In genomic region chr14:77670945-77671344, GRCm38 (mm10) we compare ENCODE assay signal across 12 mouse cellular contexts.
DNase-seq lines count a peak whose midpoint lies in the region; ATAC-seq and TF ChIP-seq lines count a peak whose summit lies in the region.
"Had no signal": no experiment of that assay in that cellular context is flagged by ENCODE, and none has a peak within 500 bp of the region (broad histone marks: within the 10 kb centered on the region; RNA-seq: fewer than 3 reads in every experiment).

No protein-coding gene starts in this region.

- no peaks in the 10 kb centered on the region for H3K27me3 ChIP-seq in hindbrain, postnatal 0 days (ENCODE audit: insufficient read depth, low read length)
- no peaks in the 10 kb centered on the region for H3K27me3 ChIP-seq in hindbrain, embryonic 10.5 days (ENCODE audit: insufficient read depth, poor library complexity, severe bottlenecking)
- H3K27me3 ChIP-seq in liver, embryonic 11.5 days (replicated peaks; ENCODE audit: control insufficient read depth, insufficient read depth, low read length), result no peaks in the 10 kb centered on the region
- H3K27me3 ChIP-seq: liver, embryonic 13.5 days had no signal

- no peak overlapping the region for H3K4me3 ChIP-seq in hindbrain, postnatal 0 days (ENCODE audit: low read length)
- H3K4me3 ChIP-seq in hindbrain, embryonic 10.5 days, result no peak overlapping the region
- H3K4me3 ChIP-seq in liver, embryonic 11.5 days (ENCODE audit: low read depth, low read length), result no peak overlapping the region
- H3K4me3 ChIP-seq: heart, adult 2 months; liver, embryonic 13.5 days had no signal

- no peak overlapping the region for H3K9ac ChIP-seq in hindbrain, postnatal 0 days (replicated peaks; ENCODE audit: low read length)
- H3K9ac ChIP-seq in liver, embryonic 11.5 days (ENCODE audit: low read depth, low read length), result no peak overlapping the region
- H3K9ac ChIP-seq: liver, embryonic 13.5 days had no signal

- 59% methylated on average over 5 of the region's 5 CpGs for WGBS in hindbrain, postnatal 0 days
- 91% methylated on average over 5 of the region's 5 CpGs for WGBS in hindbrain, embryonic 10.5 days
- WGBS in liver, embryonic 11.5 days, result 80% methylated on average over 5 of the region's 5 CpGs

- no peaks in the 10 kb centered on the region; the same call in 1 of the 2 replicates for H3K36me3 ChIP-seq in hindbrain, postnatal 0 days (ENCODE audit: insufficient read depth, low read length)
- H3K36me3 ChIP-seq in hindbrain, embryonic 10.5 days, result no peaks in the 10 kb centered on the region
- no peaks in the 10 kb centered on the region for H3K36me3 ChIP-seq in liver, embryonic 11.5 days (ENCODE audit: control insufficient read depth, insufficient read depth, low read length)
- H3K36me3 ChIP-seq: liver, embryonic 13.5 days had no signal

- peak; percentile 57 for ATAC-seq in hindbrain, postnatal 0 days
- ATAC-seq in common myeloid progenitor, adult 5-6 weeks (replicated peaks; ENCODE audit: low read depth, poor library complexity, severe bottlenecking), result 0 out of 2 replicates have a peak, but pooled peaks have one; percentile 45
- no peak for ATAC-seq in liver, embryonic 11.5 days (replicated peaks; ENCODE audit: low FRiP score)

- no peak for TF ChIP-seq CTCF in hindbrain, postnatal 0 days (IDR thresholded peaks at IDR 0.05; ENCODE audit: low read depth)

- no peak overlapping the region for H3K27ac ChIP-seq in hindbrain, postnatal 0 days
- no peak overlapping the region for H3K27ac ChIP-seq in hindbrain, embryonic 10.5 days
- H3K27ac ChIP-seq in liver, embryonic 11.5 days (ENCODE audit: low read depth, low read length), result no peak overlapping the region
- H3K27ac ChIP-seq: heart, adult 2 months; kidney, postnatal 0 days; liver, embryonic 13.5 days had no signal

- DNase-seq in hindbrain, postnatal 0 days (ENCODE audit: low spot score), result peak; percentile 49
- no peak for DNase-seq in hindbrain, embryonic 10.5 days (ENCODE audit: low spot score)
- DNase-seq in cerebellum, adult 11-12 months, result peak; percentile 73
- peak; percentile 64 for DNase-seq in layer of hippocampus, adult 9-11 months
- DNase-seq in thymus, adult 18-20 months, result no peak
- DNase-seq in liver, embryonic 11.5 days (ENCODE audit: low spot score), result no peak
- DNase-seq: liver, embryonic 13.5 days; retina, postnatal 1 day; thymus, adult 2 months had no signal

- H3K4me1 ChIP-seq in hindbrain, postnatal 0 days (ENCODE audit: insufficient read depth, low read length), result no peaks in the 10 kb centered on the region
- peaks cover 16% of the 10 kb centered on the region for H3K4me1 ChIP-seq in hindbrain, embryonic 10.5 days (replicated peaks)
- peaks cover 5% of the 10 kb centered on the region; the same call in 1 of the 2 replicates for H3K4me1 ChIP-seq in liver, embryonic 11.5 days (replicated peaks; ENCODE audit: control insufficient read depth, insufficient read depth, low read length)

- H3K9me3 ChIP-seq in hindbrain, postnatal 0 days (ENCODE audit: low read length), result no peaks in the 10 kb centered on the region
- H3K9me3 ChIP-seq in hindbrain, embryonic 10.5 days, result no peaks in the 10 kb centered on the region
- no peaks in the 10 kb centered on the region for H3K9me3 ChIP-seq in liver, embryonic 11.5 days (ENCODE audit: control insufficient read depth, low read length)
- H3K9me3 ChIP-seq: liver, embryonic 13.5 days had no signal

- H3K4me2 ChIP-seq in hindbrain, postnatal 0 days (ENCODE audit: low read depth, low read length), result no peak overlapping the region
- H3K4me2 ChIP-seq in liver, embryonic 11.5 days, result no peak overlapping the region
- H3K4me2 ChIP-seq: liver, embryonic 13.5 days had no signal

Comparison
In these comparisons a context has a peak if more than half of its experiments do, and no peak if none do; other contexts are left out.
1. DNase-seq: peak in hindbrain, postnatal 0 days (single experiment), cerebellum, adult 11-12 months (single experiment) and layer of hippocampus, adult 9-11 months (single experiment); none in hindbrain, embryonic 10.5 days (single experiment), thymus, adult 18-20 months (0 of 2) and liver, embryonic 11.5 days (single experiment).